Mouse (Mus musculus): ENCODE measurements around the gene Pskh1. TPM values are rescaled to one million over a fixed set of nuclear protein-coding genes. Genes with fewer than 3 reads are reported as not detected.

Pskh1 gene
- polyA plus RNA-seq, 1 experiment from 2014 or later, result 12.5 TPM

- Histone ChIP-seq H3K27ac (ENCODE audit: low read depth, low read length) (no peak overlapping the region), H3K4me3 (ENCODE audit: low read depth, low read length) (no peak overlapping the region), H3K27me3 (replicated peaks; ENCODE audit: control insufficient read depth, insufficient read depth, low read length) (no peaks in the 10 kb centered on the region), H3K36me3 (ENCODE audit: control insufficient read depth, insufficient read depth) (peaks cover 36% of the 10 kb centered on the region; the same call in 1 of the 2 replicates), H3K9me3 (ENCODE audit: control insufficient read depth) (no peaks in the 10 kb centered on the region), H3K4me2 (replicated peaks; ENCODE audit: low read depth) (peak overlapping the region; percentile 92; the same call in 1 of the 2 replicates), H3K9ac (ENCODE audit: low read depth, low read length) (0 out of 2 replicates have a peak overlapping the region, but pooled peaks have one; percentile 74), H3K4me1 (replicated peaks; ENCODE audit: control insufficient read depth, insufficient read depth, low read length) (no peaks in the 10 kb centered on the region)
- no peak for TF ChIP-seq CTCF (IDR thresholded peaks at IDR 0.05; ENCODE audit: low read depth)
- ATAC-seq, result no peak
- 39% methylated on average over 7 of the region's 7 CpGs for WGBS
Measured at GRCm38 (mm10) chr8:105935863-105936603, 35.8 kb downstream of the Pskh1 start.

- Histone ChIP-seq H3K27ac (ENCODE audit: low read depth, low read length) (peak overlapping the region; percentile 85), H3K9ac (ENCODE audit: low read depth, low read length) (peak overlapping the region; percentile 74), H3K4me1 (replicated peaks; ENCODE audit: control insufficient read depth, insufficient read depth, low read length) (no peaks in the 10 kb centered on the region), H3K36me3 (ENCODE audit: control insufficient read depth, insufficient read depth) (peaks cover 30% of the 10 kb centered on the region; the same call in 1 of the 2 replicates), H3K4me2 (replicated peaks; ENCODE audit: low read depth) (peak overlapping the region; percentile 92), H3K4me3 (ENCODE audit: low read depth, low read length) (peak overlapping the region; percentile 93), H3K9me3 (ENCODE audit: control insufficient read depth) (no peaks in the 10 kb centered on the region), H3K27me3 (replicated peaks; ENCODE audit: control insufficient read depth, insufficient read depth, low read length) (no peaks in the 10 kb centered on the region)
- ATAC-seq, result peak; percentile 76
- whole genome bisulfite sequencing, result under 1% methylated on average over 30 of the region's 30 CpGs
- TF ChIP-seq CTCF (IDR thresholded peaks at IDR 0.05; ENCODE audit: low read depth), result peak; percentile 27; the same call in 1 of the 2 replicates
Measured at GRCm38 (mm10) chr8:105936866-105937475, 36.7 kb downstream of the Pskh1 start.

DNA sequence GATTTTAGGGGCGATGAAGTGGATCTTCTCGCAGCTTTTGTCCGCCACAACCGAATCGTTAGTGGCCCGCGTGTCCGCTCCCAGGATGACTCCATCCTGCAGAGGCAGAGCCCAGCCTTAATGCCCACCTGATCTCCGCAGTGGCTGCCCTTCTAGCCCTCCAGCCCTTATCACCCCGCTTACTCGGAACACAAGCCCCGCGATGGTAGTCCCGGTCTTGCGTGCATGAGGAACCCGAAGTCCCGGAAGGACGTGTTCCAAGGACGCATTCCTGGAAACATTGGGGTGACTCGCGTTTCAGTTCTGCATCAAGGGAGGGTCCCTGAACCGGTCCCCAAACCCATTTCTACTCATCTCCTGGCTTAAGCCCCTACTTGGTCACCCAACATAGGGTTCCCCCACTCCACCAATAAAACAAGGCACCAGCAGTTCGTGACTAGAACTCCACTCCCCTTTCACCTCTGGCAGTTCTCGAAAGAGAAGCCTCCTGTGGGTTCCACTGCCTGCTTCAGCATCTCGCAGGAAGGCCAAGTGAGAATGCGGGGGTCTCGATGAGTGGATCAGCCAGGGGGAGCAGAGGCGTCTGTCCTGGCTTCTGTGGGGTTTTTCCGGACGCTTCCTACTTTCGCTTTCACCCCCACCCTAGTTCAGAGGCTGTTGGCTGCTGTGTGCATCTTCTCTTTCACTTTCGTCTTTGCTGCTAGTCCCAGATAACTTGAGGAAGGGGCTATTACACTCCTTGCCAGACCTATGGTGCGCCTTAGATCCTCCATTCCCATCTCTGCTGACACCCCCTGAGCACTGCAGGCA, 37.5 kb downstream of the Pskh1 start:
- H3K9me3 ChIP-seq (ENCODE audit: control insufficient read depth), result no peaks in the 10 kb centered on the region
- peak; percentile 41 for ATAC-seq
- H3K9ac ChIP-seq (ENCODE audit: low read depth, low read length), result peak overlapping the region; percentile 74
- 0 out of 2 replicates have a peak, but pooled peaks have one; percentile 2 for TF ChIP-seq CTCF (IDR thresholded peaks at IDR 0.05; ENCODE audit: low read depth)
- under 1% methylated on average over 33 of the region's 33 CpGs for whole genome bisulfite sequencing
- no peaks in the 10 kb centered on the region for H3K4me1 ChIP-seq (replicated peaks; ENCODE audit: control insufficient read depth, insufficient read depth, low read length)
- H3K27ac ChIP-seq (ENCODE audit: low read depth, low read length), result peak overlapping the region; percentile 85
- H3K4me2 ChIP-seq (replicated peaks; ENCODE audit: low read depth), result peak overlapping the region; percentile 92
- H3K36me3 ChIP-seq (ENCODE audit: control insufficient read depth, insufficient read depth), result peaks cover 23% of the 10 kb centered on the region; the same call in 1 of the 2 replicates
- no peaks in the 10 kb centered on the region for H3K27me3 ChIP-seq (replicated peaks; ENCODE audit: control insufficient read depth, insufficient read depth, low read length)
- peak overlapping the region; percentile 93 for H3K4me3 ChIP-seq (ENCODE audit: low read depth, low read length)

DNA sequence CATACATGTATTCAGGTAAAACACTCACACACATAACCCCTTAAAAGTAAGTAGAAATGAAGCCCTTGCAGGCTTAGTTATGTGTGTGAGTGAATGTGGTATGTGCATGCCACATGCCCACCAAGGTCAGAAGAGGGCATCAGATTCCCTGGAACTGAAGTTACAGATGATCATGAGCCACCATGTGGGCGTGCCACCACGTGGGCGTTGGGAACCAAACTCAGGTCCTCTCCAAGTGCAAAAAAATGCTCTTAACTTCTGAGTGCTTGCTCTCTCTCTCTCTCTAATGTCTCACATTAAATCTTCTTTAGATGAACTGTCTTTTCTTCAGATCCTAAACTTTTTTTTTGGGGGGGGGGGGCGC, 38.0 kb downstream of the Pskh1 start, which contains the start of gene Psmb10:
Gene Psmb10, minus strand, starts transcription at position 139 of the 364 bp plus-strand sequence.
- peak within 1 kb of the TSS; percentile 74 for H3K9ac ChIP-seq (ENCODE audit: low read depth, low read length)
- peak within 1 kb of the TSS; percentile 85 for H3K27ac ChIP-seq (ENCODE audit: low read depth, low read length)
- H3K27me3 ChIP-seq (replicated peaks; ENCODE audit: control insufficient read depth, insufficient read depth, low read length), result no peaks in the 10 kb centered on the region
- peak within 1 kb of the TSS; percentile 92 for H3K4me2 ChIP-seq (replicated peaks; ENCODE audit: low read depth)
- TF ChIP-seq CTCF (IDR thresholded peaks at IDR 0.05; ENCODE audit: low read depth), result no peak; the same call in 1 of the 2 replicates
- peaks cover 23% of the 10 kb centered on the region for H3K36me3 ChIP-seq (ENCODE audit: control insufficient read depth, insufficient read depth)
- peak within 1 kb of the TSS; percentile 93 for H3K4me3 ChIP-seq (ENCODE audit: low read depth, low read length)
- no peaks in the 10 kb centered on the region for H3K9me3 ChIP-seq (ENCODE audit: control insufficient read depth)
- ATAC-seq, result no peak
- no peaks in the 10 kb centered on the region for H3K4me1 ChIP-seq (replicated peaks; ENCODE audit: control insufficient read depth, insufficient read depth, low read length)
- WGBS, result 9% methylated on average over 4 of the region's 4 CpGs

GRCm38 (mm10) chr8:105942026-105942425, 41.8 kb downstream of the Pskh1 start:
- WGBS, result 94% methylated on average over 11 of the region's 11 CpGs
- TF ChIP-seq CTCF (IDR thresholded peaks at IDR 0.05; ENCODE audit: low read depth), result no peak
- Histone ChIP-seq H3K27me3 (replicated peaks; ENCODE audit: control insufficient read depth, insufficient read depth, low read length) (no peaks in the 10 kb centered on the region), H3K9me3 (ENCODE audit: control insufficient read depth) (no peaks in the 10 kb centered on the region), H3K4me3 (ENCODE audit: low read depth, low read length) (no peak overlapping the region), H3K4me2 (replicated peaks; ENCODE audit: low read depth) (no peak overlapping the region), H3K36me3 (ENCODE audit: control insufficient read depth, insufficient read depth) (peaks cover 23% of the 10 kb centered on the region), H3K9ac (ENCODE audit: low read depth, low read length) (no peak overlapping the region), H3K4me1 (replicated peaks; ENCODE audit: control insufficient read depth, insufficient read depth, low read length) (no peaks in the 10 kb centered on the region), H3K27ac (ENCODE audit: low read depth, low read length) (no peak overlapping the region)
- no peak for ATAC-seq

- no peak overlapping the region for H3K9ac ChIP-seq (ENCODE audit: low read depth, low read length)
- 82% methylated on average over 5 of the region's 5 CpGs for WGBS
- no peaks in the 10 kb centered on the region for H3K9me3 ChIP-seq (ENCODE audit: control insufficient read depth)
- no peak for ATAC-seq
- peaks cover 28% of the 10 kb centered on the region for H3K36me3 ChIP-seq (ENCODE audit: control insufficient read depth, insufficient read depth)
- no peaks in the 10 kb centered on the region for H3K4me1 ChIP-seq (replicated peaks; ENCODE audit: control insufficient read depth, insufficient read depth, low read length)
- H3K4me3 ChIP-seq (ENCODE audit: low read depth, low read length), result no peak overlapping the region
- H3K27ac ChIP-seq (ENCODE audit: low read depth, low read length), result no peak overlapping the region
- TF ChIP-seq CTCF (IDR thresholded peaks at IDR 0.05; ENCODE audit: low read depth), result no peak
- no peaks in the 10 kb centered on the region for H3K27me3 ChIP-seq (replicated peaks; ENCODE audit: control insufficient read depth, insufficient read depth, low read length)
- H3K4me2 ChIP-seq (replicated peaks; ENCODE audit: low read depth), result no peak overlapping the region
Measured at GRCm38 (mm10) chr8:105942542-105942941, 42.3 kb downstream of the Pskh1 start.
